Mouse (Mus musculus) midbrain, embryonic 16.5 days (tissue): ENCODE measurements at regions not wholly inside any gene's neighbourhood (a gene's known extent, or its start where the extent isn't known, plus 50 kb on each side); places are given as distances from the start of the nearest gene placed in this dataset.

ENCODE experiments used
- ATAC-seq: fragments of 200-750 bp; cut with Nextera tagmentation; 2 replicates; pipeline ENCODE4 v1.8.0; 2017; ENCODE audit warnings: moderate TSS enrichment
- H3K27ac ChIP-seq: fragments of 300-500 bp; sonication (generic); 2 replicates; pipeline ENCODE4 v1.5.1; 2014; ENCODE audit warnings: mild to moderate bottlenecking, low read length, mixed read lengths
- H3K27me3 ChIP-seq: fragments of 300-500 bp; sonication (generic); 2 replicates; pipeline ENCODE4 v1.6.1; 2014; ENCODE audit warnings: low read depth, low read length, mixed read lengths; ENCODE audit not compliant: control insufficient read depth, insufficient read depth
- H3K36me3 ChIP-seq: fragments of 300-500 bp; sonication (generic); 2 replicates; pipeline ENCODE4 v1.6.1; 2014; ENCODE audit warnings: mild to moderate bottlenecking, low read length, moderate library complexity, mixed read lengths; ENCODE audit not compliant: control insufficient read depth, insufficient read depth
- H3K4me1 ChIP-seq: fragments of 300-500 bp; sonication (generic); 2 replicates; pipeline ENCODE4 v1.6.1; 2014; ENCODE audit warnings: mild to moderate bottlenecking, low read length, mixed read lengths; ENCODE audit not compliant: control insufficient read depth, insufficient read depth
- H3K4me2 ChIP-seq: fragments of 300-500 bp; sonication (generic); 2 replicates; pipeline ENCODE4 v1.6.1; 2014; ENCODE audit warnings: mild to moderate bottlenecking, low read length, mixed read lengths
- H3K4me3 ChIP-seq: fragments of 300-500 bp; sonication (generic); 2 replicates; pipeline ENCODE4 v1.5.1; 2014; ENCODE audit warnings: low read depth, mild to moderate bottlenecking, low read length, moderate library complexity, mixed read lengths
- H3K9ac ChIP-seq: fragments of 300-500 bp; sonication (generic); 2 replicates; pipeline ENCODE4 v1.6.1; 2014; ENCODE audit warnings: low read depth, low read length, mixed read lengths
- H3K9me3 ChIP-seq: fragments of 300-500 bp; sonication (generic); replicated peaks from 2 replicates; pipeline ENCODE4 v1.6.1; 2014; ENCODE audit warnings: mild to moderate bottlenecking, low read length, mixed read lengths; ENCODE audit not compliant: control insufficient read depth, poor library complexity, severe bottlenecking
- WGBS: fragments of 180-500 bp; shearing (Covaris S2); extraction: QIAGEN DNeasy Blood & Tissue Kit; methylation state at CpG from one replicate; pipeline ENCODE4 v1.1.7; 2014; 5-methylcytosine and 5-hydroxymethylcytosine counted together

- no peaks in the 10 kb centered on the region for H3K9me3 ChIP-seq
- no peak overlapping the region for H3K27ac ChIP-seq
- WGBS: 42% methylated on average over 5 of the region's 5 CpGs
- no peaks in the 10 kb centered on the region for H3K27me3 ChIP-seq
- H3K4me2 ChIP-seq: no peak overlapping the region
- peaks cover 5% of the 10 kb centered on the region; the same call in 1 of the 2 replicates for H3K4me1 ChIP-seq
- H3K9ac ChIP-seq: no peak overlapping the region
- H3K4me3 ChIP-seq: no peak overlapping the region
- peak; percentile 88 for ATAC-seq
- no peaks in the 10 kb centered on the region for H3K36me3 ChIP-seq
Measured at GRCm38 (mm10) chr5:54411275-54411904, 413.1 kb downstream of the Stim2 start.

DNA sequence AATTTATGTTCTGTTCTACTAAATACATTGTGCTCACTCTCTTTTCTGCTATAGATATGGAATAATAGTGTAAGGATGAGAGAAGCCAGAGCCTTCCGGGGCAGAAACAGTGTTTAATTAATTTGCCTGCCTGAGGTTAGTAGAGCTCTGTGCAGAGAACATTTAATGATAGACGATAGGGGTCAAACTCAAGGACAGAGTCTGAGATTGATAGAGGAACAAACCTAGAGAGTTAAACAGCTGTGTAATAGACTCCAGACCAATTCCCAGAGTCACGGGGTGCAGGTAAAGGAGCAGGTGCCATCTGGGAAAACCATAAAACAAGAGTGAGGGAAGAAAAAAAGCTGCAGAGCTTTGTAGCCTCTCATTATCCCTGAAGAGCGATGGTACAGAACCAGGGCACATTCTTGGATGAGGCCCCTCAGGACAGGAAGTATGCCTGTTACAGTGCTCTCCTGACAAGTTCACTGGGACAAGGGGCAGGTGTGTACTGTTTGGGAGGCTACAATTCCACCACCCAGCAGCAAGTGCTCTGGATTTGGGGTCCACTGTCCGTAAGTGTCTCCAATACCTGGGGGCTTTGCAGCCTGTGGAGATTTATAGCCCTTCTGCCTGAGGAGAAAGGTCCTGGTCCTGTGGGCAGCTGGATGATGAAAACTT is 421.6 kb downstream of the Stim2 start:
- Histone ChIP-seq H3K27me3 (no peaks in the 10 kb centered on the region), H3K4me1 (no peaks in the 10 kb centered on the region), H3K27ac (no peak overlapping the region), H3K4me2 (no peak overlapping the region), H3K9ac (no peak overlapping the region), H3K9me3 (no peaks in the 10 kb centered on the region), H3K4me3 (no peak overlapping the region), H3K36me3 (no peaks in the 10 kb centered on the region)
- ATAC-seq: 0 out of 2 replicates have a peak, but pooled peaks have one; percentile 42
- 67% methylated on average over 5 of the region's 5 CpGs for WGBS

GRCm38 (mm10) chr5:54439286-54439685 is 441.0 kb downstream of the Stim2 start:
- 66% methylated on average over 1 of the region's 1 CpGs for WGBS
- Histone ChIP-seq H3K9me3 (no peaks in the 10 kb centered on the region), H3K4me1 (no peaks in the 10 kb centered on the region), H3K4me3 (no peak overlapping the region), H3K9ac (no peak overlapping the region), H3K4me2 (no peak overlapping the region), H3K27me3 (no peaks in the 10 kb centered on the region), H3K36me3 (no peaks in the 10 kb centered on the region), H3K27ac (no peak overlapping the region)
- no peak for ATAC-seq

DNA sequence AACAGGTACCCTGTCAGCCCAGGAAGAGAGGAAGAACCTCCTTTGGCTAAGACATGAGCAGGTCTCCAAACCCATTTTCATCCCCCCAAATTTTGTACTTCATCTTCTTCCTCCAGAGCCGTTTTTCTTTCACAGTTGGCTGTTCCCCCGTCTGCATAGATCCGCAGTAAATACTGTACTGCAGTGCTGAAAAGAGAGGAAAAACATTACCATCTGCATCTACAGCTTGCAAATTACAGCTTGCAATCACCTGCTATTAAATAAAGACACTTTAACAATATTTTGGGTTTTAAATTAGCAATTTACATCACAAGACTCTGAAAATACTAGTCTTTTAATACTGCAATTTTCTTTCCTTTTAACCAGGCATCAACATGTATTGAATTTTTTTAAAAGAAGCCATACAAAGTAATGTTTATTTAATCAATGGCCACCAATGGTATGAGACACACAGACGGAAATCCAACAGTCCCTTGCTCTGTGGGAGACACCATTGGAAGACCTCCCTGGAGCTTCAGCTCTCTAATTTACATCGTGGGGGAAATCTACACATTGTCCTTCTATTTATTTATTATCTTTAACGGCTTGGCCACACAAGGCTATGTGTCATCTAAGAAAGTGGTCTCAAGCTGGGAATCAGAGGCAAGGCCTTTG is 442.6 kb downstream of the Stim2 start:
- H3K27ac ChIP-seq: no peak overlapping the region
- H3K4me1 ChIP-seq: no peaks in the 10 kb centered on the region
- H3K27me3 ChIP-seq: no peaks in the 10 kb centered on the region
- ATAC-seq: no peak
- WGBS: 36% methylated on average over 6 of the region's 6 CpGs
- H3K4me3 ChIP-seq: no peak overlapping the region
- H3K9me3 ChIP-seq: no peaks in the 10 kb centered on the region
- H3K9ac ChIP-seq: no peak overlapping the region
- H3K4me2 ChIP-seq: no peak overlapping the region
- H3K36me3 ChIP-seq: no peaks in the 10 kb centered on the region

GRCm38 (mm10) chr5:54441598-54441997 is 443.3 kb downstream of the Stim2 start:
- Histone ChIP-seq H3K9ac (no peak overlapping the region), H3K4me2 (no peak overlapping the region), H3K36me3 (no peaks in the 10 kb centered on the region), H3K27ac (no peak overlapping the region), H3K27me3 (no peaks in the 10 kb centered on the region), H3K9me3 (no peaks in the 10 kb centered on the region), H3K4me1 (no peaks in the 10 kb centered on the region), H3K4me3 (no peak overlapping the region)
- ATAC-seq: no peak
- 51% methylated on average over 4 of the region's 4 CpGs for WGBS

- WGBS: 97% methylated on average over 1 of the region's 1 CpGs
- no peaks in the 10 kb centered on the region for H3K36me3 ChIP-seq
- H3K4me2 ChIP-seq: no peak overlapping the region
- H3K27me3 ChIP-seq: no peaks in the 10 kb centered on the region
- no peak overlapping the region for H3K9ac ChIP-seq
- no peak overlapping the region for H3K4me3 ChIP-seq
- no peak overlapping the region for H3K27ac ChIP-seq
- H3K9me3 ChIP-seq: no peaks in the 10 kb centered on the region
- no peaks in the 10 kb centered on the region for H3K4me1 ChIP-seq
- no peak for ATAC-seq
Measured at GRCm38 (mm10) chr5:54483916-54484315, 485.6 kb downstream of the Stim2 start.
